Mouse (Mus musculus) kidney, postnatal 36 days (tissue): ENCODE data around the gene Grm7.

Experiments
- DNase-seq, 2 experiments: peaks; one replicate each; pipeline ENCODE4 v3.0.0; 2021 to 2022; ENCODE audit warnings: mixed read lengths in 2 of 2

Grm7 gene

DNA sequence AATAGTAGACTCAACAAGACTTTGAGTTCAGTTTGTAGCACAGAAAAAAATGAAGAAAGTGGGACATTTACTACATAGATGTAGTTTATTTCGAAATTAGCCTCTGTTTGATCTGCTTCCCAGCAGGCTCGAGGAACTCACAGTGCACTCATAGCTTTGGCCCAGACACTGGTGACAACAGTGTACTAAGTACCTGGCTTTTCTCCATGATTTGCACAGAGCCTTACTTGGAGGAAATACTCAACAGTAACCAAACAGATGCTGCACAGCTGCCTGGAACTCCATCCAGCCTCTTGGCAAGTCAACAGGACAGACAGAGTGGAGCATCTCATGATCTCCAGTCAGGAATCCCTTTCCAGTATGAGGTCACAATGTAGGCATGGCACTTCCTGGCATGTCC is 939.5 kb downstream of the Grm7 start:
- DNase-seq = no peak

DNA sequence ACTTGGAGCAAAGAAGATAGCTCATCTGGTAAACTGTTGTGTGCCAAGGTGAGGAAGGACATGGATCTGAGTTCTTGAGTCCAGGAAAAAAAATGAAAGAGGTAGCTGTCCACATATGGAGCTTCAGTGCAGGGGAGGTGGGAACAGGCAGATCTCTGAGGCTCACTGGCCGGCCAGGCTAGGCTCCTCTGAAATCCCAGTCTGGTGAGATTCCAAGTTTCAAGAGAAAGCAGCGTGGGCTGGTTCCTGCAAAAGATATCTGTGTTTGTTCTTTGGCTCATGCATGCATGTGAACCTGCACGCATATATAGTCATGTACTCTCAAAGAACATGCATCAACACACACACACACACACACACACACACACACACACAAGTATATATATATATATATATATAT is 942.2 kb downstream of the Grm7 start:
- DNase-seq = no peak

DNA sequence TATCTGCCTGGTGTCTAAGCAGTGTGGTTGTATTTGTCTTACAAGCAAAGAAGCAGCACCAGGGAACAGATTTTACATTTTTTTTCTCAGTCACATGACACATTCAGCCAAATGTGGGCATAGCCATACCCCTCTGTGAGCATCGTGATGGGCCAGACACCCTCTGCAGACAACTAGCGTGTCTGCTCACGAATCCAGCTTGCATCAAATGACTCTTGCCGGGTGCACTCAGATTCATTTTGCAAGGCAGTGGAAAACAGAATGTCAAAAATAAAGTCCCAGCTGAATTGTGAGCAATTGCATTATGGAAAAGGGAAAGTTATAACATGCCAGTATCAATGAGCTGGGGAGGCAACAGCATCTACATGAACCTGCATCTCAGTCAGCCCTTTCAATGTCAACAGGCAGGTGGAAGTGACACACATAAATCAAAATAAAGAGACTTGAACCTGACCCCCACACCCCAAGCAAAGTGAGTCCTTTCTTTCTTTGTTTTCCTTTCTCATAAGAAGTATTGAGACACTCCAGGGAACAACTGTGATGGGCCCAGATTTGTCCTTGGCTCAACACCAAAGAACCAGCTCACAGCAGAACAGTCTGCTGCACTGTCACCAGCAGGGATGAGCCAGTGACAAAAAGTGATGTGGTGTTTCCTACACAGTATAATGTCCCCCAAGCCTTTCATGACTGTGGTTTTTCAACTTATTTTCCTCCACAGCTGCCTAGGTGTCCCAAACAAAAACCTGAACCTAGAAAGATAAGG is 956.7 kb downstream of the Grm7 start:
- DNase-seq = no peak

DNA sequence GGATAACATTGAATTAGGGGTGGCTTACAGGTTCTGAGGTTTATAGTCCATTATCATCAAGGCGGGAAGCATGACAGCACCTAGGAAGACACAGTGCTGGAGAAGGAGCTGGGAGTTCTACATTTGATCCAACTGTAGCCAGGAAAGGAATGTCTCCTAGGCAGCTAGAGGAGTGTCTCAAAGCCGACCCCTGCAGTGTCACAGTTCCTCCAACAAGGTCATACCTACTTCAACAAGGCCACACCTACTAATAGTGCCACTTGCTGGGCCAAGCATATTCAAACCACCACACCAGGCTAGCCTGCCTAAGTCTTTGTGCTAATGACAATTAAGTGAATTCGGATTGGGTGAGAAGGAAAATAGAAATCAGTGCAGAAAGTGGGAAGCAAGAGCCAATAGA is 965.0 kb downstream of the Grm7 start:
- no peak for DNase-seq

DNA sequence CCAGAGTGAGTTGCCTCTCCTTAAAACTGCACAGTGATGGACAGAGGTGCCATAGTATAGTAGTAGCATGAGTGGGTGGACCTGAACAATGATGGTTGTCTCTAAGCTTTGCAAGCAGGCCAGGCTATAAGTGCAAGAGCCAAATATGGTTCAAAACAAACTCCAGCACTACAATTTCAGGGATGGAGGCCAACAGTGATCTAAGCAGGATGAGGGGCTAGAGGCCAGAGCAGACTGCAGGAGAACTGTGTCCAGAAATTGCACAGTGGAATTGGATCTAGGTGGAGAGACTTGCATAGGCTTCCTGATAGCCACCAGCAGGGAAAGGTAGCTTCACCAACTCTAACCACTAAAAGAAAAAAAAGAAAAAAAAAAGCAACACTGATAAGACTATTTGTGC is 968.5 kb downstream of the Grm7 start:
- no peak for DNase-seq
